27 mouse cellular contexts compared by ENCODE assay signal in genomic region chr1:184254951-184255350, GRCm38 (mm10).
"Had no signal": no experiment of that assay in that cellular context is flagged by ENCODE, and none has a peak within 500 bp of the region (broad histone marks: within the 10 kb centered on the region; RNA-seq: fewer than 3 reads in every experiment).

No protein-coding gene starts in this region.

- H3K27ac ChIP-seq: heart, adult 2 months; heart, embryonic 13.5 days; heart, embryonic 15.5 days; hindbrain, embryonic 13.5 days; hindbrain, embryonic 15.5 days; hindbrain, postnatal 0 days; kidney, embryonic 15.5 days; kidney, postnatal 0 days; limb, embryonic 12.5 days; liver, embryonic 13.5 days; liver, embryonic 15.5 days had no signal

- H3K9ac ChIP-seq: heart, embryonic 13.5 days; heart, embryonic 15.5 days; hindbrain, embryonic 13.5 days; hindbrain, embryonic 15.5 days; kidney, embryonic 15.5 days; limb, embryonic 12.5 days; liver, embryonic 13.5 days; liver, embryonic 15.5 days had no signal

- H3K4me1 ChIP-seq: heart, embryonic 13.5 days; heart, embryonic 15.5 days; hindbrain, embryonic 13.5 days; hindbrain, embryonic 15.5 days; kidney, embryonic 15.5 days; limb, embryonic 12.5 days; liver, embryonic 13.5 days; liver, embryonic 15.5 days had no signal

- H3K36me3 ChIP-seq: heart, embryonic 13.5 days; heart, embryonic 15.5 days; hindbrain, embryonic 13.5 days; hindbrain, embryonic 15.5 days; kidney, embryonic 15.5 days; limb, embryonic 12.5 days; liver, embryonic 13.5 days; liver, embryonic 15.5 days had no signal

- H3K27me3 ChIP-seq: heart, embryonic 13.5 days; heart, embryonic 15.5 days; hindbrain, embryonic 13.5 days; hindbrain, embryonic 15.5 days; kidney, embryonic 15.5 days; limb, embryonic 12.5 days; liver, embryonic 13.5 days; liver, embryonic 15.5 days had no signal

- H3K4me2 ChIP-seq: heart, embryonic 11.5 days; heart, embryonic 13.5 days; heart, embryonic 15.5 days; hindbrain, embryonic 13.5 days; hindbrain, embryonic 15.5 days; kidney, embryonic 15.5 days; limb, embryonic 12.5 days; liver, embryonic 11.5 days; liver, embryonic 13.5 days; liver, embryonic 15.5 days had no signal

- H3K4me3 ChIP-seq: heart, adult 2 months; heart, embryonic 13.5 days; heart, embryonic 15.5 days; hindbrain, embryonic 13.5 days; hindbrain, embryonic 15.5 days; kidney, embryonic 15.5 days; limb, embryonic 12.5 days; liver, embryonic 13.5 days; liver, embryonic 15.5 days had no signal

- ATAC-seq: hindbrain, postnatal 0 days had no signal

- DNase-seq: gastrocnemius, postnatal 14 days; gastrocnemius, postnatal 36 days; heart, adult 11 months; heart, adult 2 months; heart, postnatal 14 days; heart, postnatal 36 days; kidney, adult 11 months; kidney, adult 2 months; kidney, adult 9 months; kidney, postnatal 14 days; kidney, postnatal 36 days; layer of hippocampus, adult 9-11 months; layer of hippocampus, postnatal 36 days; left cerebral cortex, postnatal 4 days; liver; liver, embryonic 13.5 days had no signal

- H3K9me3 ChIP-seq: heart, embryonic 13.5 days; heart, embryonic 15.5 days; hindbrain, embryonic 13.5 days; hindbrain, embryonic 15.5 days; kidney, embryonic 15.5 days; limb, embryonic 12.5 days; liver, embryonic 13.5 days; liver, embryonic 15.5 days had no signal
